Mouse (Mus musculus) brain, embryonic 18.5 days (tissue): ENCODE measurements around the gene a.
"Not testable (repeated sequence)": the region's sequence is repeated elsewhere in the genome, so short reads cannot be mapped to it uniquely, and the experiment has no call there.

Source experiments
- DNase-seq: peaks from one replicate; pipeline ENCODE4 v3.0.0-alpha.2; 2012; ENCODE audit warnings: low read depth, low spot score

a gene

DNA sequence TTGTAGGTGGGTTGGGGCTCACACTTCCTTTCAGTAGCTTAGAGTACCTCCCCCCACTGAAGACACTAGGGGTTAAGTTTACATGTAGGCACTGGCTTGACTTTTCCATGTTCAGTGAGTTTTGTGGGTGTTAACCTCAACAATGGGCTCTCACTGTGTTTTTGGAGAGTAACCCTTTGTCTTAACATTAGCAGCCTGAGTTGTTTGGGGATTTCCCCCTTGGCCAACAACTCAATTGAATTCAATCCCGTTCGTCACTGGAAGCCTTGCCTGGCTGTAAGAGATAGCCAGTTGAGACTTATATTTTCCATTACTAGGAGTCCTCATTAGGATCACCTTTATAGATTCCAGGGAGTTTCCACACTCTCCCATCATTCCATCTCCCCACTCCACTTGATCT is 45.3 kb downstream of the a start:
- no peak for DNase-seq

DNA sequence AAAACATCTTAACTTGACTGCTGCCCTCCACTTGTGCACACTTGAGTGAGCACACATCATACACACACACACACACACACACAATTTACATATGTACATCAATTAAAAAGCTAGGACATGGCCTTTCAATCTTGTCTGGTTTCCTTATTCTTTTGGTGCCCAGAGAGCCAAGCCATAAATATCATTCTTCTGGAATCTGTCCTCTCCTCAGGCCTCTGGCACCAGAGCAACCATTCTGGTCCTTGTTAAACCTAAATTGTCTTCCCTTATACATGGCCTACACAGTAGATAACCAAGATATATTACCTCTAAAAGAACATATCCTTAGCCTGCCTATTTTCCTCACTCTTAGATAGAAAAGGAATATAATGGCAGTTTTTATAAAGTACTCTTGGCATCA is 56.9 kb downstream of the a start:
- DNase-seq: no peak

DNA sequence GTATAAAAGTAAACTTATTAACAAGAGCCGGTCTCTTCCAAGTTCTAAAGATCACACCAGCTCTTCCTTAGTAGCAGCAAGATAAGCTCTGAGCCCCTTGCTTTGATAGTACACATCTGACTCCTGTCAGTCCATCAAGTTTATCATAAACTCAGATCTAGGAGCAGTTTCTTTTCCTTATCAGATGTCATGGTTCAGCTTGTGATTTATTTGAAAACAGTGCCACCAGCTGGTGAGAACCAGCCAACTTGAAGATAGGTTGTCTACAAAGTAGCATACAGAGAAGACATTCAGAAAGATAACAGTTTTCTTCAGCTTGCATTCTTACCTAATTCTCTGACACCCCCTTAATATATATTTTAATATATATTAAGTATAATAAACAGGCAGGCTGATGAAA is 64.2 kb downstream of the a start:
- peak; percentile 40 for DNase-seq

DNA sequence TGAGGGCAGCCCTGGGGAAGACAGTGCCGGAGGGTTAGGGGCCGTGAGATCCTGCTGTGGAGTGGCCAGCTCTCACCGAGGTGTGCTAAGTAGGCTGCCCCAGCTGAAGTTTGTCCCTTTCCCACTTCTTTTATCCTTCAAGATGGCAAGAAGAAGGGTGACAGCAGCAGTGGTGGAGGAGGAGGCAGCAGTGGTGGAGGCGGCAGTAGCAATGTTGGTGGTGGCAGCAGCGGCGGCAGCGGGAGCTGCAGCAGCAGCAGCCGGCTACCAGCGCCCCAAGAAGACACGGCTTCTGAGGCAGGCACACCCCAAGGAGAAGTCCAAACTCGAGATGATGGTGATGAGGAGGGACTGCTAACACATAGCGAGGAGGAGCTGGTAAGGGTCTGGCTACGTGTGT is 72.5 kb downstream of the a start:
- no peak for DNase-seq

DNA sequence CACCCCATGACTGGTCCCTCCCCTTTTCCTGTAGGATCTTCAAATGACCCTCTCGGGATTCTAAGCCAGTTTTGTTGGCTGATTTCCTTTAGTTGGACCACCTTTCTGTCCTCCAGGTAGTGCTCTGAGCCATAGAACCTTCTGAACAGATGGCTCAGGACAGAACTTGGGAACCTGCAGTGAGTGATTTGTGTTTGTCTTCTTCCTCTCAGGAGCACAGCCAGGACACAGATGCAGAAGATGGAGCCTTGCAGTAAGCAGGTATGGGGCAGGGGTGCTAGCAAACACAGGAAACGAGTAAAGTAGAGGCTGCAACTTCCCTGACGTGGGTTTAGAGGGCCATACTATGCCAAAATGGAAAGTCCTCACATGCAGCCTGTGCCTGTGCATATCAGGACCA is 74.5 kb downstream of the a start:
- no peak for DNase-seq

DNA sequence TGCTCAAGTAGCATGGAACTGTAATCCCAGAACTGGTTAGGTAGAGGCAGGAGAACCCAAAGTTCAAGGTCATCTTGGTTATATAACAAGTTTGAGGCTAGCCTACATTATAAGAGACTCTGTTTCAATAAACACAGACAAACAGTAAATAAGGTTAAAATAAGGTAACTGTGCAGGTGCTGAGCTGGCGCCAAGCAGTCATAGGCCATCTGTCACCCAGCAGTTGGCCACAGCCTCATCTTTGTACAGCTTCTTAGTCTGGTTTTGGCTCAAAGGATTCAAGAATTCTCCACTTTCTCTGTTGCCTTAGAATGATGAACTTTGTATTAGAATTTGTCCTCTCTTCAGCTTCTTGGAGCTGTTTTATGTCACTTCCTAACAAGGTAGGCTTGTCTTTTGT is 76.9 kb downstream of the a start:
- no peak for DNase-seq

DNA sequence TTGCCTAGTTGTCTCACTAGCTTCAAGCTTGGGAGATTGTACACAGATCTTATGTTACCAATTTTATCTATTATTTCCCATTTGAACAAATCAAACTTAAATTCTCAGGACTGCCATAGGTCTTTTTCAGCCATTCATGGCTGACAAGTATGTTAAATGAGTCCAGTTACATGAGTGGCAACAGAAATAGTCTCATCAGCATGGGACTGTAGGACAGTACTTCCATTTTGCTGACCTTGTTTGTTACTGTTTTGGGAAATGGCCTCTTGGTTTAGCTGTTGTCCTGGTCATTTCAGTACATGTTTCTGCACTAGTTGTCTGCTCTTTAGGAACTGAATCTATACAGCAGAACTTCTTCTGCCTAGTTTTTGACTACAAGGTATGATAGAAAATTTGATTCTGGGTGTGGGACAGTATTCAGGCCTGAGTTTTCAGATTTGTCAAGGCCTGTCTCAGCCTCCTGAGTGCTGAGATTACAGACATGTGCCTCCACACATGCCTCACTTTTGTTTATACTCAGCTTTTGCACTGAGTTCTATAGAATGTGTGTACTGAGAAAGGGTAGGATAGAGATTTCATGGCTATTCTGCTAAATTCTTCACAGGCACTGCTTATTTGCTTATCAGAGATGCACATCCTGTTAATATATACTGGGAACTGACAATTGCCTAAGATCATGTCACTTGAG is 78.9 kb downstream of the a start:
- DNase-seq: no peak

DNA sequence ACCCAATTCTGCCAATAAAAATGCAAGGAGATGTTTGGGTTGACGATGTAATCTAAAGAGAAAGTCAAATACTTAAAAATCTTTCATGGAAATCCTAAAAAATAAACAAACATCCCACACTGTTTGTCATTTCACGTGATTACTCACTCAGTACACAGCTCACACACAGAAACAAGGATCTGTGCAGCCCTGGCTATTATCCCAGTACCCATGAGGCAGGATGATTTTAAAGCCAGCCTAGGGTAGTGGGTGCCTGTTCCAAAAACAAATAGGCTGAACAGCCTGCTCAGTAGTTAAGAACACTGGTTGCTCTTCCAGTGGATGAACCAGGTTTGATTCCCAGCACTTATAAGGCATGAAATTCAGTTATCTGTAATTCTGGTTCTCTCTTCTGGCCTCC is 85.4 kb downstream of the a start:
- DNase-seq: no peak

DNA sequence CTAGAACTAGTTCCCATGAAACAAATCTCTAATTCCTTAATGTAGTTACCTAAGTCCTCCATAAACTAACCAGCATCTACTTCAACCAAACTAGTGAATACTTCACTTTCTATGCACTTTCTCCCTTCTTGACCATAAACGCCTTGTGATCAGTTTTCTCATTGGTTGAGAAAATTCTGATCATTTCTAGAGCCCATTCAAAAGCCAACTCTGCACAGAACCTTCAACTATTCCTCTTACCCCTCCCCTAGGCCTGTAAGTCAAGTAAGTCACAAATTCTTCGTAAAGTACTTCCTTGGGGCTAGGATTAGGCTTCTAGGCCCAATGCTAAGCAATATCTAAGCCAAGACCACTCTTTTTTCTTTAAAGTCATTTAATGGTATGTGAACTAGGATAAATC is 100.4 kb downstream of the a start:
- DNase-seq: no peak

DNA sequence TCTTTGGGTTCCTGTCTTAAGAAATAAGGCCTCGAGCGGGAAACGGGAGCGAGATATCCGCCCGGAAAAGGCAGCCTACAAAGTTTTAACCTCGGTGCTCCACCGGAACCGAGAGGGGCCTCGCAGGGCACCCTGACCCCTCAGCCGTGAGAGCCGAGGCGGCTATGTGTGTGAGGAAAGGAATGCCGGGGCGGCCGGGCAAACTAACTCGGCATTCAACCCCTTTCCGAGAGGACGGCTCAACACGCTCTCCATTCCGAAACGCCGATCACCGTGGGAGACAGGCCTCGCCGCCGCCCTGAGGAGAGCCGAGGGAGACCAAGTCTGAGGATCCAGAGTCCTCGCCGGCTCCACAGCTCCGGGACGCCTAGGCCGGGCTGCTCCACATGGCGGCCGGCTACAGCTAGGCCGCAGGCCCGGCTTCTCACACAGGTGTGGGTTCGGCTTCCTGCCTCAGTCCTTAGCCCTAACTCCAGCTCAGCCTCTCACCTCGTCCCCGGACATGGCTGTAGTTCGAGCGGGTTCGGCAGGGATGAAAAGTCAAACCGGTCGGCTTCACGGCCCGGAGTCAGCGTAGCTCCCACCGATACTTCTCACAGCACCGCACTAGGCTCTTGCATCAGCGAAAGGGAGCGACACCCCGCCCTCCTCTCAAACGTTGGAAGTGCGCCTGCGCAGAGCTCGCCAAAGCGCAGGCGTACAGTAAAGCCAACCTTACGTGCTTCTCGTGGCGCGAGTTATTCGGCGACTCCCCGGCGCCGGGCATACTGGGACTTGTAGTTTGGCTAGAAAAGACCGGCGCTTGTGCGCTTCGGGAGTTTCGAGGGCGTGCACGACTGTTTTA is 101.2 kb downstream of the a start, which contains the start of gene Eif2s2:
Gene Eif2s2 (minus strand): TSS at position 735 of the 844 bp plus-strand sequence.
- peak; percentile 93 for DNase-seq

DNA sequence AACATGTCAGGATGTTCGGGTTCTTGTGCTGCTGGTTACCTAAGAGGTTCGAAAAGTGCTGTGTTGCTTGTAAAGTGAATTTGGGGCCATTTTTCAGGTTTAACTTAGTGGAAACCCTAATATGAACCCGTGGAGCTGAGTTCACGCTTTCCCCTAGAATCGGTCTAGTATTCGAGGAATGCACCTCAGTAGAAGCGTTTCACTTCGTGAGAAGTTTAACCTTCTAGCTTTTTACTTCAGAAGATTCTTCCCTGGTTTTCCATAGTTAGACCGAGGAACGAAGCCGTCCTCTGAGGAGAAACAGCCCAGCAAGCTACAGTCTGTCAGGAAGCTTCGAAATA is 101.8 kb downstream of the a start:
- no peak for DNase-seq

DNA sequence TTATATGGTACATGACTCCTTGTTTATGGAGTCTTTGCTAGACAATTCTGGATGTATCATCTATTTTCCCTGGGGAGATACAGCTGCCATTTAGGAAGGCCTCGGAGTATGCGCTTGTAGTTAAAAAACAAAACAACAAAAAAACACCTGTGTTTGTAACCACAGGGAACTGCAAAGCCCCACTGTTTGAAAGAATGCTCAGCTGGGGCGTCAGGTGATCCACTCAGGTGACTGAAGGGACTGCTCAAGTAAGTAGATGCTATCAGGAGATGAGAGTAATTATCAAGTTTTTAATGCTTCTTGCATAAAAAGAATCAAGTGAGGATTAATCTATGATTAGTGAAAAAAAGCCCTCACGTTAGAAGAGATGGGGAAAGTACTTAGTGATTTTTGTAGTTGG is 102.3 kb downstream of the a start:
- DNase-seq: no peak

DNA sequence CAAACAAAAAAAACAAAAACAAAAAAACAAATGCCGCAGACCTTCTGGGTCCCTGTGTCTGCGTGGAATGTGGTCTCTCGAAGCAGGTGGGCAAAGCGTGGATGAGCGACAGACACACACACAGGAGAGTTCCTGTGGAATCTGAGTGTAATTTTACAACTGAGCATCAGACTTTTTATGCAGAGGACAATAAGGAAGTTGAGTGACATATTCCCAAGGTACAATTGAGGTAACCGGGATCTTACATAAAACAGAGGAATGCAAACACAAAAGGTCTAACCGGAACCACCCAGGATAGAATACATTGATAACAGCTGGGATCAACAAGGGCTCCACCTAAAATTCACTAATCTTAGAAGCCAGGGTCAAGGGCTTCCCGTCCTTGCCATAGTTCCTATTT is 107.8 kb downstream of the a start:
- DNase-seq: not testable (repeated sequence)

DNA sequence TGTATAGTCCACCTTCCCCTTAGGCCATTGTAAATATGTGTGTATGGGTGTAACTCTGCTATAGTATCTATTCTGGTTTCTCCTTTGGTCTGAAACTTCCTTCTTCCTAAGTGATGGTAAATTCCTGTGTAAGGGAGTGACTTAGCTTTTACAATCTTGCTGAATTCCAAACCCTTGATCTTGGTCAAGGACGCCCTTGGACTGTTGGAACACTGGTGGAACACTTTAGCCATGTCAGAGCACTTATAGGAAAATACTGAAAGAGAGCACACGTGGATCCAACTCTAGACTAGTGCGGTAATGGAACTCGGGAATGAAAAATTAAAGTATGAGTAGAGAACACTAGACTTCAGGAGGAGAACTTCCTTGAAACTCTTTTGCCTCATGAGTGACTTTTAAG is 108.2 kb downstream of the a start:
- not testable (repeated sequence) for DNase-seq

DNA sequence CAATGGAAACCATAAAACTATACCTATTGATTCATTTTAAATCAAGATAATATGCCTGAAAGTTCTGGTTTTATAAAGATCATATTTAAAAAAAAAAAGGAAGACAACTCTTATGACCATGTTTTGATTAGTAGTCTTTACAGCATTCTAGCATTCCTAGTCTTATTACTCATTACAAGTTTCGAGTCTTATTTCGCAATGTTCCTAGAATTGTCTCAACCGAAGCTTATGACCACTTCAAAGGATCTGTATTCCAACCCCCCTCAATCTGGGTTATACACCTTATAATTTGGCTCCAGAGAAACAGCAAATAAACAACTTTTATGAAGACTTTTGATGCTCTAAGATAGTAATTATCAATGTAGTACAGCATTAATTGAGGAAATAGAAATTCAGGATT is 110.9 kb downstream of the a start:
- DNase-seq: no peak

DNA sequence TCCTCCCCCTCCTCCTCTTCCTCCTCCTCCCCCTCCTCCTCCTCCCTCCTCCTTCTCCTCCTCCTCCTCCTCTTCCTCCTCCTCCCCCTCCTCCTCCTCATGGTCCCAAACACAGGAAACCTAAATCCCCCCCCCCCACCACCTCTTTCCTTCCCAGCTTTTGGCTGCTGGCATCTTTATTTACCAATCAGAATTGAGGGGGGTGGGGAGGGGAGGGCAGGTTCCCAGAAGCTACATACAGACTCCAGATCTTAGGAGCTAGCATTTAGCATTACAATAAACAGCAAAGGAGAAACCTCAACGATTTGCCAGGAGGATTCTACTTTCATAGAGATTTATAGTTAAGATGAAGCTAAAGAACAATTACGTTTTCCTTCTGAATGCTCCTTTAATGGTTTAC is 114.6 kb downstream of the a start:
- no peak for DNase-seq

DNA sequence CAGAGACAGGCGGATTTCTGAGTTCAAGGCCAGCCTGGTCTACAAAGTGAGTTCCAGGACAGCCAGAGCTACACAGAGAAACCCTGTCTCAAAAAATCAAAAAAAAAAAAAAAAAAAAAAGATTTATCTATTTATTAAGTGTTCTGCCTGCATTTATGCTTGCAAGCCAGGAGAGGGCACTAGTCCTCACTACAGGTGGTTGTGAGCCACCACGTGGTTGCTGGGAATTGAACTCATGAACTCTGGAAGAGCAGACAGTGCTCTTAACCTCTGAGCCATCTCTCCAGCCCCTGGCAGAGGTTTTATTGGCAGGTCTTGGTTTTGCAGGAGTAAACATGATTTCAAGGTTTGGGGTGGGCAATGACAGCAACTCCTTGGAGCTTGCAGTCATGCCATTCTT is 117.0 kb downstream of the a start:
- DNase-seq: not testable (repeated sequence)

DNA sequence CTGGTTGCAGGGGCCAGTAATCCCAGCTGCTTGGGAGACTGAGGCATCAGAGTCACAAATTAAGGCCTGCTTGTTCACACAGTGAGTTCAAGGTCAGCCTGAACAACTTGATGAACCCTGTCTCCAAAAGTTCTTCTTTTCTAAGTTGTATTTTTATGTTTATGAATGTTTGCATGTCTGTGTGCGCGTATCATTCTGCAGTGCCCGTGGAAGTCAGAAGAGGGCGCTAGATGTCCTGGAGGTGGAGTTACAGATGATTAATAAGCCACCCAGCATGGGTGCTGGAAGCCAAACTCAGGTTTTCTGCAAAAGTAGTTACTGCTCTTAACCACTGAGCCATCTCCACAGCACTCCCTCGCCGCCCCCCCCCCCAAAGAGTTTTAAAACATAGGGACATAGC is 118.6 kb downstream of the a start:
- DNase-seq: no peak

DNA sequence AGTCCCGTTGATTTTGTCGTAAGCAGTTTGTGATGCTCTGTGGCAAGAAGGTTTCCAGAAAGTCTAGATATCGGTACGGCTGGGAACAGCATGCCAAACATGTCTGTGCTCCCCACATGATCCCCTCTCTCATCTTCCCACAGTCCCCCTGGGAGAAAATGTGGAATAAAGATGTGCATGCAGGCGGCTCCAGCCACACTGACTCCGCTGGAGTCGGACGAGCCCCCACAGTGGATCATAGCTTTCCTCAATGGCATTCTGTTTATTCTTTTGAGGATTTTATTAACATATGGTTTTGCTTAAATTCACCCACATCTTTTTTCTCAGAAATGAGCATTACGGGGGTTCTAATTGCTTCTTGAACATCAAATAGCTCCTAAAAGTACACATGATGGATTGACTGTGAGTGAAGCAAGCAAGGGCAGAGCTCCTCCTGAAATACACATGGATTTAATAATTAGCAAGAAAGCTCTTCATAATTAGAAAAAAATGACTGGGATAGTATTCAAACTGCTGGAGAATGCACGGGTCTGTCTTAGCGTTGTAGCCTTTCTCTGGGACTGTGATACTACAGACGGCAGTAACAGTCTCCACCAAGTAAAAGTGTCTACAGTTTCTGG is 124.8 kb downstream of the a start:
- DNase-seq: no peak

DNA sequence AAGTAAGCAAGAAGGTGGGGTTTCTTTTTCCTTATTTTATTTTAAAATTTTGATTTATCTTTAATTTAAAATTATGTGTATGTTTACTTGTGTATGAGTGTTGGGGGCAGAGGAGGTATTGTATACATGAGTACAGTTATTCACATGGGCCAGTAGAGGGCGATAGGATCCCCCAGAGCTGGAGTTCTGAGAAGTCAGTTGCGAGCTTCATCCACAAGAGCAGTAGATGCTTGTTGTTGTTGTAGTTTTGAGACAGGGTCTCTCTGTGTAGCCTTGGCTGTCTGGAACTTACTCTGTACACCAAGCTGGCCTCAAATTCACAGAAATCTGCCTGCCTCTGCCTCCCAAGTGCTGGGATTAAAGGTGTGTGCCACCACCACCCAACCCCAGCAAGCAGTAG is 125.3 kb downstream of the a start:
- DNase-seq: no peak

DNA sequence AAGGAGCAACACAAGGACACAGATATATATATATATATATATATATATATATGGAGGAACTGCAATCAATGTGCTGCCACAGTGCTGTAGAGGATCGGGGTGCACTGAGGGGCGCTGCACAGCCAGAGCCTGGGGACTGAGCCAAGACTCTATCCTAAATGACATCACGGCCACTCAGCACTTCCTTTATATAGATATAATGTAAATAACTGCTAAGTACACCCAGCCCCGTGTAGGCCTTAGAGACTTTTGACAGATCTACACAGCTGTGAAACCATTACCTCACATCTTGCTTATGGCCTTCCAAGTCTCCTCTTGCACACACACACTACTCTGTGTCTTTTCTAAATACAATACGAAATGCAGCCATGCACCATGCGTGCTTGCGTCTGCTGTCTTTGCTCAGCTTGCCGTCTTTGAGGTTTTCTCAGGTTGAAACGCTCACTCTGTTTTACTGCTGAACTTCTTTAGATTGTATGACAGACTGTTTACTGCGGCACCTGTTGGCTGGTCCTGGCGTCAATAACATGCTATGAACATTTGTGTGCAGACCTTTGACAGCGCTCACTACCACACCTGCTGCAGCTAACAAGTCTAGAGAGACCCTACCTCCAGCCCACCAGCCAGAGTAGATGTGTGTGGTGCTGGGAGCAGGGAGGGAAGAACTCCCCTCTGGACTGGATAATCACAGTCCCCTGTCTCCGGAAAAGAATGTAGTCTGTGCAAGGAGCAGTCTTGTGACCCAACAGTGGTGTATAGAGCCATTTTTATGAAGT is 126.9 kb downstream of the a start:
- no peak for DNase-seq

DNA sequence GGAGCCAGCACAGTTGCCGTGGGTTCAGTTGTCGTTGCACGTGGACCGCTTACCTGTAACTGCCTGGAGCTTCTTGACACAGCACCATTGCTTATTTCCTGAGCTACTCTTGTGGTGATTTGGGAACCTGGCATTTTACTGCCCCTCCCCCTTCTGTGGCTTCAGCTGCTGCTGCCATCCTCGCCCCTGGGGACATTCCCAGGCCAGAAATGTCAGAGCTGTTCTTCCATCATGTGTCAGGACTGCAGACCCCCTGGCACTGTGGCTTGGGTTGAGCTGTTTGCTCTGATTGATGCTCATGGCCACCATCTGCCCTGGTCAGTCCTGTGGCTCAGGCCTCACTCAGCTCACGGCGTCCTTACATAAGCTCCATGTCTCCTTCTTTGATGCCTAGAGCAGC is 129.7 kb downstream of the a start:
- DNase-seq: no peak
